Mouse (Mus musculus) brain, embryonic 14.5 days (tissue): ENCODE measurements around the gene 1700018G05Rik.

ENCODE experiments used
- CTCF ChIP-seq: fragments of 200-500 bp; IDR thresholded peaks from 2 replicates; pipeline ENCODE4 v1.5.1; 2012; ENCODE audit warnings: inconsistent platforms, mild to moderate bottlenecking, moderate library complexity, borderline replicate concordance; ENCODE audit not compliant: insufficient read depth, insufficient read length; ENCODE audit errors: extremely low read depth
- POLR2A ChIP-seq: fragments of 200-500 bp; IDR thresholded peaks from 2 replicates; pipeline ENCODE4 v1.6.1; 2012; ENCODE audit warnings: mild to moderate bottlenecking, inconsistent platforms, borderline replicate concordance; ENCODE audit not compliant: poor library complexity, insufficient read depth, insufficient read length, severe bottlenecking; ENCODE audit errors: extremely low read depth

DNA sequence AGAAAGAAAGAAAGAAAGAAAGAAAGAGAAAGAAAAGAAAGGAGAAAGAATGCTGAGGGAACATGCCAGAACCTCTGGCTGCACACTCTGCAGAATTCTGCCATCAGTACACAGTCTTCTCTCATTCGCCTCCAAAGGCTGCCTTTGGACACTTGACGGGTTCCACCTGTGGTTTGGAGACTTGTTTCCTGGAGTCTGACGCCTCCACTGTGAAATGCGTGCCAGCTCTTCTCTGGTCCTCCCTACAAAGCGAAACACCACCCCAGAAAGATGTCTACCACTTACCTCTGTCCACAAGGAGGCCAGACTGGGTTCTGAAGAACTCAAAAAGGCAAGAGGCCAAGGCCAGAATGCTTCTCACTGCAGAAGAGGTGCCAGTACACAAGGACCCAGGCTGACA lies 8.6 kb downstream of the 1700018G05Rik start:
- TF ChIP-seq CTCF, result no peak
- no peak for TF ChIP-seq POLR2A
